Mouse (Mus musculus): ENCODE data around the gene Spcs2.
"Not testable (repeated sequence)": the region's sequence is repeated elsewhere in the genome, so short reads cannot be mapped to it uniquely, and the experiment has no call there.

Spcs2 gene

DNA sequence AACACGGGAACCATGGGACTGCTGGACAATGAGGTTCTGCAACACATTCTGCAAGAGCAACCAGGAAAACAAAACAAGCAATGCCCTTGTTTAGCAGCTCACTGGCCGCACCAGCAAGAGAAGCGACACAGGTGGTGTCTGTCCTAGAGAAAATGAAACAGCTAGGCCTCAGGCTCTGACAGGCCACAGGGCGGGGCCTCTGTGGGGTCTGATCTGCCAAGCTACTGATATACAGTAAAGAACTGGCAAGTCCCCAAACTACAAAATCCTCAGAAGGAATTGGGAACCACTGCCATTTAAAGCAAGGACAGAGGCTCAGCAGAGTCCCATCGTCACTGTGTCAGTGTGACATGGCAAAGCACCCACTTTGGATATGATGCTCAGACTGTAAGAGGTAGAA, 40.8 kb downstream of the Spcs2 start:
- no peak for DNase-seq

DNA sequence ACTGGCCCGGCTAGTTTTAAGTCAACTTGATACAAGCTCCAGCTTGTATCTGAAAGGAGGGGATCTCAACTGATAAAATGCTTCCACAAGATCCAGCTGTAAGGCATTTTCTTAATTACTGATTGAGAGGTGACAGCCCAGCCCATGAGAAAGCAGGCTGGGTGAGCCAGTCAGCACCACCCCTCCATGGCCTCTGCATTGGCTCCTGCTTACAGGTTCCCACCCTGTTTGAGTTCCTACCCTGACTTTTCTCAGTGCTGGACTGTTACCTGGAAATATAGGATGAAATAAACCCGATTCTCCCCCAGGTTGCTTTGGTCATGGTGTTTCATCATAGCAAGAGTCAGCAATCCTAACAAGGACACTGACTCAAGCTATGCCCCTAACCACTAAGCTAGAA, 41.3 kb downstream of the Spcs2 start:
- no peak for DNase-seq

DNA sequence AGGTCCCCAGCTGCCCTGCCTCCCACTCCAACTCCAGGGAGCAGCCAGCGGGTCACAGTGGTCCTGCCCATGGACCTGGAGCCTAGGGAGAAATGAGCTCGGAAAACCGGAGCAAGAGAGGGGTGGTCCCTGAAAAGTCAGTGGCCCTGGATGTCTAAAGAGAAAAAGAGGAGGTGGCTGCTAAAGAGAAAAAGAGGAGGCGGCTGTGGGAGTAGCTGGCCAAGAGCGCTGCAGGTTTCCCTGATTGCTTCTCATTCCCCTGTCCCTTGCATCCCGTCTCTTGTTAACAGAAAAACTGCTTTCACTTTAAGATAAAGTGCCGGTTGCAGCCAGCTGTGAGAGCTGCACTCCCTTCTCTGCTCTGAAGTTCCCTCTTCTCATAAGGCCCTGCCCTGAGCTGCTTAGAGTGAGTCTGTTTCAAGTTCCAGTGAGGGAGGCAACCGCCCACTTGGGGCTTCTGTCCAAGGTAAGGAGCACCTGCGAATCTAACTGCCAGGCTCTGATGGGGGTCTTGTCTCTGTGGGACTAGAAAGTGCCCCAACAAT, 45.0 kb downstream of the Spcs2 start:
- not testable (repeated sequence) for DNase-seq

DNA sequence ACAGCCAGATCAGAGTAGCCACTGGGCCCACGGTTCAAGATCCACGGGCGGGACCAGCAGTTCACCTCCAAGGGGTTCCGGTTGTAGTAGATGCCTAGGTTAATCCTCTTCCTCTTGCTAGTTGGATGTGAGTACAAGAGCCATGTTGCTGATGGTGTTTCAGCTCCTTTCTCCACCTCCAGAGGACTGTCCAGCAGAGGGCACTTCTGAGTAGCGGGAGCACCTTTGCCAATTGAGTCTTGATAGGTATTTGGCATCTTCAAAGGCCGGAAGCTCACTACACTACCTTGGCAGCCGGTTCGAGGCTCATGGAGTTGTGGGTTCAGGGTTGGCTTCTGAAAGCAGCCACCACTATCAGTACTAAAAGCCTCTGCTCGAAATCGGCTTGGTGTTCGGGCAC, 49.9 kb downstream of the Spcs2 start:
- DNase-seq: peak; percentile 20 to 60

DNA sequence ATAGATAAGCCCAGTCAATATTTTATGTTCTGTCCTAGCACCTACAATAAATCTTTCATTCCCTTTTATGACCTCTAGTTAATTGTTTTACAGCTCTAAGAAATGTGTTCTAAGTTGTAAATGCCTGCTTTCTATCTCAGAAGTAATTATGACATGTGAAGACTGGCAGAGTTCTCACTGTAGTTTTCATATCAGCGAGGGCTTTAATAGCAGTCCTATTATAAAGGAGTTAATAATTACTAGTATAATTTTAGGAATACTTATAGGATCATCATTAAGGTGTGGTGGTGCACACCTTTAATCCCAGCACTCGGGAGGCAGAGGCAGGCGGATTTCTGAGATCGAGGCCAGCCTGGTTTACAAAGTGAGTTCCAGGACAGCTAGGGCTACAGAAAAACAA, 51.6 kb downstream of the Spcs2 start:
- no peak for DNase-seq

DNA sequence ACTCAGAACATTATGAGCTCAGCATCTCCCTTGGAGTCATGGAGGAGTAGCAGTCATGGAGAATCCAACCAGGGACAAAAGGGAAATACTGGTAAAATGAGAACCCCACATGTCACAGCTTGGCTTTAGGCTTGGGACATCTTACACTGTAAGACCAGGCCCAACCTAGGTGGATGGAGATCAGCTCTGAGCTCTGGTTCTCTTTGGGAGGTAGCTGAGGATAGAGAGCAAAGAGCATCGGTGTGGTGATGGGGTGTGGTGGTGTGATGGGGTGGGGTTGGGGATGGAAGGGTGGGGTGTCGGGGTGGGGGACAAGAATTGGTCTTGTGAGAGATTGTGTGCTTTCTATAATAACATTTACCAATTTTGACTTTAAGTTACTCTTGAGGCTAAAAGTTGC, 52.4 kb downstream of the Spcs2 start:
- no peak for DNase-seq

DNA sequence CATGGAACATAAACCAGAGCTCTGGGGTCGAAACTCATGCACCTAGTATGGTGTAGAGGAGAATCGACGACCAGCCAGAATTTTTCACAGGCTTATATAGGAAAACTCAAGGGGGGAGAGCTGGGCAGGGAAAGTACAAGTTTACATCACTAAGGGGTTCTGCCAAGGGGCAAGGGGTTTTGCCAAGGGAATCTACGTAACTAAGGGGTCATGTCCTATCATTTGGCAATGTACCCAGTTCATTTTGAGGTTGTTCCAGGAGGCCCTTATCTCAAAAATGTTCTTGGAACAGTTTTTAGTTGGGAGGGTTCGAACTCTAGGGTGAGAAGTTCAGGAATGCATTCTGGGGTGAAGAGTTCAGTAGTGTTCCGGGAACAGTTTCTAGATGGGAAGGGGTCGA, 56.2 kb downstream of the Spcs2 start:
- not testable (repeated sequence) for DNase-seq

DNA sequence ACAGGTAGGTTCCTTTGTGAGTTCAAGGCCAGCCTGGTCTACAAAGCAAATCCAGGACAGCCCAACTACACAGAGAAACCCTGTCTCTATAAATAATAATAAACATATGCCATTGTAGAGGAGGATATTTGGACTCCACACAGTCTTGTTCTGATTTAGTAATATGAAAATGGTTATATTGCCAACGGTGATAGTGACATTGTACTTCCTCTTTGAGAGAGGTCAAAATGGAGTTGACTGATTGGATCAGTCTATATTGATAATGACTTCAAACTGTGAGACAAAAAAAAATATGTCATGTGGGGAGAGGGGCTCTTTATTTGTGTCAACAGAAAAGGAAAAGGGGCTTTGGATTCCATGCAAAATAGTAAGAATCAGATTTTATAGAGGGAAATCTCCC, 57.9 kb downstream of the Spcs2 start:
- DNase-seq: no peak

DNA sequence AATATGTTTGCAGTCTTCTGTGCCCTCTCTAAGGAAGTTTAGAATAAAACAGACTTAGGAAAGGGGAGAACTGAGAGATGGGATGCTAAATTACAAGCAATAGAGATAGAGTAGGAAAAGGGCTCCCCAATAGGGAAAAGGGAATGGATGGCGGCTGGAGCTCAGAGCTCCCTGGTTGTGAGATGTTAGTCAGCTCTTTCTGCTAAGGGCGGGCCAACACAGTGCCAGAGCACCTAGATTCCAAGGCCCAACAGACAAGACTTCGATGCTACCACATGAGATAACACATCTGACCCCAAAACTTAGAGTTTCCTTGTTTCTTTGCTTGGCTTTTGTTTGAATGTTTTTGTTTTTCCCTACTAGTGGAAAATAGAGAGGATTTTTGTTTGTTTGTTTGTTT, 59.2 kb downstream of the Spcs2 start:
- DNase-seq: not testable (repeated sequence)

DNA sequence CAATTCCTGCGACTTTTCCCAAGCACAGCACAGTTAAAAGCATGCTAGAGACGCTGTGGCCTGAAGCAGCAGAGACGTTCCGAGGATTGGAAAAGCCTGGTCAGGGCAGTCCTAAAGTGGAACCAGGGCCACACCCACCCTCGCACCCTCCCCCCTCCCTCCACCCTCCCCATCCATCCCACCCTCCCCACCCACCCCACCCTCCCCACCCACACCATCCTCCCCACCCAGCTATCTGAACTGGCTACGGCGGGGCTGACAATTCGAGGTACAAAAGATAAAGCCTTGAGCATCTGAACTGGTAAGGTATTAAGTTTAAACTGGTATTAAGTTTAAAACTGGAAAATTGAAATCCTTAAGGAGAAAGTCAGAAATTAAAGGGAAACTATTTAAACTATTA, 59.7 kb downstream of the Spcs2 start:
- no peak for DNase-seq

DNA sequence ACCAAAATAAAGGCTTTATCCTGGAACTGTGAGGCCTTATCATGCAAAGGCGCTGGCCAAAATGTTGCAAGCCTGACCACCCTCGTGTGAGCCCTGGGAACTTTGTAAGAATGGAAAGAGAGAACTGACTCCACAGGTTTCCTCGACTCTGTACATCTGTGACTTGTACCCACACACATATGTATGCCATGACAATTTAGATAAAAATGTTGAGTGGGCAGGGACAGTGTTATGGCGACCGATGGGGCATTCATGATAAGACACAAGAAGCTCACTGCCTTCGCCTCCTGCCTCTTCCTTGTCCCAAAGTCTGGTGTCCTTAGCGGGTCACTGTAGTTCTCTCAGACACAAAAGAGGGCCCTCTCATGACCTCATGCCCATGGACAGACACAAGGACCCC, 64.1 kb downstream of the Spcs2 start:
- DNase-seq: no peak

DNA sequence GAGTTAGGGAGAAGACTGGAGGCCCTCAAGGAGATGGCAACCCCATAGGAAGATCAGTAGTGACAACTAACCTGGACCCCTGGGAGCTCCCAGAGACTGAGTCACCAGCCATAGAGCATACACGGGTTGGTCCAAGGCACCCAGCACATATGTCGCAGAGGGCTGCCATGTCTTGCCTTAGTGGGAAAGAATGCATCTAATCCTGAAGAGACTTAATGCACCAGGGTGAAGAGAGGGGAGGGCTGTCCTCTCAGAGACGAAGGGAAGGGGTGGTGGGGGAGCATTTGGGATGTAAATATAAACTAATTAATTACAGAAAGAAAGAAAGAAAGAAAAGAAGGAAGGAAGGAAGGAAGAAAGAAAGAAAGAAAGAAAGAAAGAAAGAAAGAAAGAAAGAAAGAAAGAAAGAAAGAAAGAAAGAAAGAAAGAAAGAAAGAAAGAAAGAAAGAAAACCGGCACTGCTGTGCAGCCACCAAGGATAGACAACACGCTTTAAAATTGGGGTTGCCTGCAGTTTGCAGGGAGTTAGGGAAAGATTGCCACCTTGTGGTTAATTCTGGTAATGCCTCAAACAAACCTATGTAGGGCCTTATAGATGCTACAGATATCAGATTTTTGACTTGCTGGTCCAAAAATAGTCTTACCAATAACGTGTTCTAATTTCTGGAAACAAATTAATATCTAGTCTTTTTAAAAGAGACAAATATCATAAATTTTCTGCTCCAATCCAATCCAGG, 65.2 kb downstream of the Spcs2 start:
- DNase-seq: peak; percentile 27 to 55

DNA sequence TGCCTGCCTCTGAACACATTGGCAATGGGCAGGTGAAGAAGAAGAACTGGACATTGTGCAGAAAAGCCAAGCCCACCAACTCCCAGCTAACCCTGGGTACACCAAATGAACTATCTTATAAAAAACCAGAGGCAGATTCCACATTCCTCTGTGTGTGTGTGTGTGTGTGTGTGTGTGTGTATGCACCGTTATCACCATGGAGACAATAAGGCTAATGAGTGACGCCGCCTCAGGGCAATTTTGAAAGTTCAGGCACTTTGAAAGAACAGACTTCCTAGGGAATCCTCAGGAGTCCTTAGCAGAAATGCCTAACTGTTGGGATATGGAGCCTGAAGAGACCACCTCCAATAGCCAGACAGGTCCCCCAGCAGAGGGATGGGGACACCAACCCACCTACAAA, 66.0 kb downstream of the Spcs2 start:
- no peak for DNase-seq

DNA sequence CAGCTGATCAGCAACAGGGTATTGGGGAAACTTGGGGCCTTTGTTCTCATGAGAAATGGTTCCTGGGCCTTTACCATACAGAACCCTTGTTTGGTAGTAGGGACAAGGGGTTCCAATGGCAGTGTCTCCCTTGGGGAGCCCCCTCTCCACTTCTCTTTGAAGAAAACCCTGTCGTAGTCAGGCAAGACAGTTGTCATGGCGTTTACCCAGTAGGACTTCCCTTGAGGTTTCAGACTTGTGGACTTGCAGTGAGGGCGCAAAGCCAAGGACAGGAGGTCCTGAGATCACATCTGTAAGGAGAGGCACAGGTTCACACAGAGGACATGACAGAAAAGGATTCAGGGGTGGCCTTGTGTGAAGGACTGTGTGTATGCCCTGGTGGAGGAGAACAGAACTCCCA, 66.8 kb downstream of the Spcs2 start:
- no peak for DNase-seq

DNA sequence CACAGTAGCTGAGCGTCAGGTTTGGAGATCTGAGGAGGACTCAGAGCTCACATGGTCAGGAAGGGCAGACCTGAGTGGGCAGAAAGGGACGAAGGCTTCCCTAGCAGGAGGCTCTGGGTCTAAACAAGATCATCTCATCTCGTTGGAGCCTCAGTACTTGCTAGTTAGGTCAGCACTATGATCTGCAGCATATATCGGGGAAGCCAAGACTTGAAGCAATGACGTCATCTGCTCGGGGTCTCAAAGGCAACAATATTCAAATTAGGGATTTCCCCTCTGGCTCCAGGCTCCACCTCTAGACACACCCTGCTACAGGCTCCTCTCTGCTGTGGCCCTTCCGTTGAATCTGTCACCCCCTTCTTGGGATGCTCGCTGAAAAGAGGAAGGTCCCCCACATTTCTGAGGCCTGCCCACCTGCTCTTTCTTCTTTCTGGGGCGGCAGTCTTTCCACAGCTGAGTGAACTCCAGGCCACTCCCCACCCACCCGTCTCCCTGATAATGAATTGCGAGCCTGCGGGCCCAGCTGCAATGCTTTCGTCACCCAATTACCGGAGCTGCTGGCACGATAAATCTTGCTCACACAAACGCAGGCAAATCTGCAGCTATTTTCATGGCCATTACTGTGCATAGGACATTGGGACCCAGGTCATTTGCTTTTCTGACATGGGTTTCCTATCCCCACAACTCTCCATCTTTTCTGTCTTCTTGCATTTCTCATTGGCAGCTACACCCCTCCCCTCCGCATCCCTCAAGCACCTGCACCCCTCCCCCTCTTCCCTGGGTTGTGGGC, 67.9 kb downstream of the Spcs2 start:
- DNase-seq: no peak

DNA sequence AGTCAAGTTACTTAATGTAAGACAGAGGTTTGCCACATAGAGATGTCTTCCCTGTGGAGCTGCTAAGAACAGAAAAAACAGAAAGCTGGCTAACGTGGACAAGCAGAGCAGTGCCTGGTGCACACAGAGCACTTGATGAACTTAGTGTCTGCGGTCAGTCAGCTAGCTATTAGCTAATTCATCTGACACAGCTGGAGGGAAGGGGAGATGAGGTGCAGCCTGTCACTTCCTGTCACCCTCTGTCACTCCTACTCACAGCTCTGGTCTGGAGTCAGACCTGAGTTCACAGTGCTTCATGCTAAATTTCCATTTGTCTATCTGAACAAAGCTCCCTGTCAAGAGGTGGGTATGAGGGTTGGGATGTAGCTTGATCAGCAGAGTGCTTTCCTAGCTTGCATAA, 69.2 kb downstream of the Spcs2 start:
- DNase-seq: no peak

DNA sequence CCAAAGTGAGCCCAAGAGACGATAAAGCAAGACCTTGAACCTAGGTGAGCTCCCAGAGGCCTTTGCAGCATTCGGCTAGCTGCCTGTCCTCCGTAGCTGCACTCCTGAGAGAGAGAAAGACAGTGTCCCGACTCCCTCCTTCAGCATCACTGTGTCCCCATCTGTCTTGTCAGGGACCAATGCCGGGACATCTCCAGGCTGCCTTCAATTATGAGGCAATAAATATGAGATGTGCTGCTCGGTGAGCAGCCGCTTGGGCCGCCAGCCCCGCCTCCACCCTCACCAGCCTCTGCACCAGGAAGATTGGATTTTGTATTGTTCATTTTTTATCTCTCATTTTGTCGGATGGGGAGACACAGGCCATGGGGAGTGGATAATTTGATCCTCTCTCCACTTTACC, 72.4 kb downstream of the Spcs2 start:
- DNase-seq: no peak

DNA sequence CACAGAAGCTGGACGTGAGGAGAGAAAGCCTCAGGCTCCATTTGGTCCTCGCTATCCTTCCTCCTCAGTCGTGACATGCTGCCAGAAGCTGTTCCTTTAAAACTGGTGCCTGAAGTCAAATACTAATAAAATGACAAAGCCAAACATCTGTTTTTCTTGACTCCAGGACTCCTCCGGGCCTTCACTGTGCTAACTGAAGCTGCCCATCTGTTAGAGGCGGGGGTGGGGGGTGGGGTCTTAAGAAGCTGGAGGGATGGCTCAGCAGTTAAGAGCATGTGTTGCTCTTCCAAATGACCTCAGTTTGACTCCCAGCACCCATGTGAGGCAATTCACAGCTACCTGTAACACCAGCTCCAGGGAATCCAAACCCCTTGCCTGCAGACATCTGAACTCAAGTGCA, 74.7 kb downstream of the Spcs2 start:
- DNase-seq: no peak

DNA sequence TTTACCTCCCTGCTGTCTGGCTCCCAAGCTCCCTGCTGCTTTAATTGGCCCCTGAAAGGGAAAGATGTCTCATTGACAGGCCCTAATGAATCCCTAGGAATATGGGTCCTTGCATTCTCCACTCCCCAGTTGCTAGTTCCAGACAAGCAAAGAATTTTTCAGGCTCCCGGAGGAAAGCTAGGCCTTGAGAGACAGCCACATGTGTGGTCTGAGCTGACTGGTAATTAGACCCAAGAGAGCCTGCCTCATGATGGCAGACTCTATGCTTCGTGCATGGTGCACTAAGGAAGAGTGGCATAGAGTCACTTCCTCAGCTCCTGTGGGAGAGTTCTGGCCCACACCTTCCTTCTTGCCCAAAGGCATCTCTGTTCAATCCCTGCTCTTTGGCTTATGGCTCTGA, 75.3 kb downstream of the Spcs2 start:
- no peak for DNase-seq
